Mouse (Mus musculus): Measurements from ENCODE around the gene Nectin1. TPM values are rescaled to one million over a fixed set of nuclear protein-coding genes. Genes with fewer than 3 reads are reported as not detected.

Gene Nectin1
- total and polyA plus RNA-seq, 3 experiments = 0.26 to 1.9 (median 1.8) TPM

- Histone ChIP-seq H3K27me3 (replicated peaks) (no peaks in the 10 kb centered on the region), H3K4me1 (ENCODE audit: control insufficient read depth in 1 of 2, insufficient read depth in 2 of 2) (peaks cover 7 to 11% of the 10 kb centered on the region in 2 experiments), H3K9me3 (replicated peaks; ENCODE audit: low read length) (peaks cover 6% of the 10 kb centered on the region), H3K36me3 (replicated peaks in 1 of 2; ENCODE audit: control insufficient read depth in 1 of 2, insufficient read depth in 1 of 2, low read length in 1 of 2) (peaks cover 6 to 26% of the 10 kb centered on the region in 2 experiments), H3K79me2 (replicated peaks; ENCODE audit: control insufficient read depth, extremely low read depth, insufficient read depth, poor library complexity, severe bottlenecking) (no peaks in the 10 kb centered on the region), H3K27ac (ENCODE audit: insufficient read depth, low read depth) (no peak overlapping the region), H3K9ac (ENCODE audit: insufficient read depth, low read depth) (no peak overlapping the region), H3K4me3 (replicated peaks in 1 of 3; ENCODE audit: low read depth in 2 of 3, low read length in 2 of 3, poor library complexity in 1 of 3) (no peak overlapping the region), H3K4me2 (ENCODE audit: insufficient read depth, low read depth, poor library complexity, severe bottlenecking) (no peak overlapping the region)
- DNase-seq (ENCODE audit: extremely low read depth) = no peak
- in situ Hi-C loops (cut with MboI; ENCODE audit: low pct_ligation_motif_present, low pct_unique_long_range_greater_than_20kb, low sequenced_read_pairs) (loop anchor here (5.0 kb wide), 1 partner anchor 55 kb away; the partner anchor contains the start of gene Nectin1), dilution Hi-C loops (cut with MboI; ENCODE audit: extremely low pct_ligation_motif_present, extremely low pct_unique_long_range_greater_than_20kb, low sequenced_read_pairs) (no loop called here)
- no peak for TF ChIP-seq ETS1 (conservative IDR thresholded peaks at IDR 0.05; ENCODE audit: low read depth, low read length)
- no peak for TF ChIP-seq EP300 (IDR thresholded peaks at IDR 0.05; ENCODE audit: low read length)
- TF ChIP-seq POLR2AphosphoS2 (IDR thresholded peaks at IDR 0.05; ENCODE audit: low read depth, low read length) = no peak
These were observed 54.0 kb downstream of the Nectin1 start for GRCm38 (mm10) chr9:43797746-43798145.

DNA sequence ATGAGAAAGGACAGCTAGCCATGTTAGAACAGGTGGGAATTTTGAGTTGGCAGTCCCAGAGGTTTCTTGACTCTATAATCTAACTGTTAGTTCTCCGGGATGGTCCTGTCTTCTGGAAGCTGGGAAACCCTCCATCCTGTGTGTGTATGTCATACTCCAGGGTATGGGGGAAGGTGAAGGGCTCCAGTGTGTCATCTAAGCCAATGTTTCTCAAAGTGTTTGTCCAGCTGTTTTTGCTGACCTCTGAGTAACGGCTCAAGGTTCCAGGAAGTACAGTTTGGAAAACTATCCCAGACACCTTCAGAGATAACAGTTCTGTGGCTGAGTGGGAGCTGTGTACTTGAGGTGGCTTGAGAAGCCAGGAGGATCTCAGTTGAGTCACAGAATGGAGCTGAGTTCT is 56.7 kb downstream of the Nectin1 start:
- DNase-seq (ENCODE audit: extremely low read depth) = no peak
- Histone ChIP-seq H3K9me3 (replicated peaks; ENCODE audit: low read length) (no peaks in the 10 kb centered on the region), H3K36me3 (replicated peaks in 1 of 2; ENCODE audit: control insufficient read depth in 1 of 2, insufficient read depth in 1 of 2, low read length in 1 of 2) (peaks cover 0 to 12% of the 10 kb centered on the region in 2 experiments), H3K4me1 (ENCODE audit: control insufficient read depth in 1 of 2, insufficient read depth in 2 of 2) (peaks cover 7 to 11% of the 10 kb centered on the region in 2 experiments), H3K27me3 (replicated peaks) (no peaks in the 10 kb centered on the region), H3K4me3 (replicated peaks in 1 of 3; ENCODE audit: low read depth in 2 of 3, low read length in 2 of 3, poor library complexity in 1 of 3) (no peak overlapping the region), H3K79me2 (replicated peaks; ENCODE audit: control insufficient read depth, extremely low read depth, insufficient read depth, poor library complexity, severe bottlenecking) (no peaks in the 10 kb centered on the region), H3K9ac (ENCODE audit: insufficient read depth, low read depth) (no peak overlapping the region), H3K4me2 (ENCODE audit: insufficient read depth, low read depth, poor library complexity, severe bottlenecking) (no peak overlapping the region), H3K27ac (ENCODE audit: insufficient read depth, low read depth) (no peak overlapping the region)
- dilution Hi-C loops (cut with MboI; ENCODE audit: extremely low pct_ligation_motif_present, extremely low pct_unique_long_range_greater_than_20kb, low sequenced_read_pairs) (no loop called here), in situ Hi-C loops (cut with MboI; ENCODE audit: low pct_ligation_motif_present, low pct_unique_long_range_greater_than_20kb, low sequenced_read_pairs) (no loop called here)
- TF ChIP-seq E2F4 (IDR thresholded peaks at IDR 0.05; ENCODE audit: insufficient replicate concordance, low read depth, low read length) = no peak
- no peak for TF ChIP-seq MAFK (IDR thresholded peaks at IDR 0.05; ENCODE audit: insufficient replicate concordance, low read length)
- no peak for TF ChIP-seq SIN3A (IDR thresholded peaks at IDR 0.05; ENCODE audit: low read length)
- TF ChIP-seq HCFC1 (IDR thresholded peaks at IDR 0.05; ENCODE audit: low read depth, low read length) = no peak
- no peak for TF ChIP-seq ZC3H11A (IDR thresholded peaks at IDR 0.05; ENCODE audit: low read depth, low read length)

DNA sequence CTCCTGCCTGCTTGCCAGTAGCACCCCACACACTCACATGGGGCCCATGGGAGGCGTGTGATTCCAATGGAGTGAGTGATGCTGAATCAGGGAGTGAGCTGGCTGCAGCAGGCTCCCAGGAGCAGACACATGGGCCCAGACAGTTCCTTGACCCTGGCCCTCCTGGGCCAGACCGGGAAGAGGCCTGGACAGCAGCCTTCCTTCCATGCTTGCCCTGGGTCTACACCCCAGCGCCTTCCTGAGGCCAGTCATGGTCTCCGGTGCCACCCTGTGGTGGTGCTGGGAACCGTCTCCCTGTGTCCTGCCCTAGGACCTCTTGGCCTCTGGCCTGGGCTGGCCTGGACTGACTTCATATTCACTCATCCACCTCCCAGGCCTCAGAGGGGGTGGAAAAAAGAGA is 58.1 kb downstream of the Nectin1 start:
- H3K4me3 ChIP-seq (replicated peaks in 1 of 3; ENCODE audit: low read depth in 2 of 3, low read length in 2 of 3, poor library complexity in 1 of 3) = no peak overlapping the region
- DNase-seq (ENCODE audit: extremely low read depth) = peak; percentile 47
- H3K79me2 ChIP-seq (replicated peaks; ENCODE audit: control insufficient read depth, extremely low read depth, insufficient read depth, poor library complexity, severe bottlenecking) = no peaks in the 10 kb centered on the region
- H3K9ac ChIP-seq (ENCODE audit: insufficient read depth, low read depth) = no peak overlapping the region
- H3K9me3 ChIP-seq (replicated peaks; ENCODE audit: low read length) = no peaks in the 10 kb centered on the region
- no peak overlapping the region for H3K4me2 ChIP-seq (ENCODE audit: insufficient read depth, low read depth, poor library complexity, severe bottlenecking)
- H3K4me1 ChIP-seq (ENCODE audit: control insufficient read depth in 1 of 2, insufficient read depth in 2 of 2) = peaks cover 3 to 6% of the 10 kb centered on the region in 2 experiments; a peak in 3 of 4 replicates
- H3K36me3 ChIP-seq (replicated peaks in 1 of 2; ENCODE audit: control insufficient read depth in 1 of 2, insufficient read depth in 1 of 2, low read length in 1 of 2) = peaks cover 0 to 17% of the 10 kb centered on the region in 2 experiments
- H3K27ac ChIP-seq (ENCODE audit: insufficient read depth, low read depth) = no peak overlapping the region
- no peak for TF ChIP-seq USF1 (IDR thresholded peaks at IDR 0.05; ENCODE audit: low read depth, low read length)
- no peak for TF ChIP-seq RCOR1 (conservative IDR thresholded peaks at IDR 0.05; ENCODE audit: low read depth, low read length)
- peak; percentile 23; the same call in 1 of the 2 replicates for TF ChIP-seq NELFE (IDR thresholded peaks at IDR 0.05; ENCODE audit: low read depth, low read length)
- peak; percentile 97 for TF ChIP-seq SMC3 (IDR thresholded peaks at IDR 0.05; ENCODE audit: low read depth, low read length)
- TF ChIP-seq E2F4 (IDR thresholded peaks at IDR 0.05; ENCODE audit: insufficient replicate concordance, low read depth, low read length) = no peak
- peak; percentile 83 for TF ChIP-seq ZC3H11A (IDR thresholded peaks at IDR 0.05; ENCODE audit: low read depth, low read length)
- TF ChIP-seq CHD1 (IDR thresholded peaks at IDR 0.05; ENCODE audit: low read depth, low read length) = no peak
- peak; percentile 10; the same call in 1 of the 2 replicates for TF ChIP-seq IRF4 (IDR thresholded peaks at IDR 0.05; ENCODE audit: low read depth, low read length)
- TF ChIP-seq CTCF (conservative IDR thresholded peaks at IDR 0.05 in 1 of 2, IDR thresholded peaks at IDR 0.05 in 1 of 2; ENCODE audit: low read depth in 2 of 2, low read length in 2 of 2) = peak; percentile 55 to 92
- peak; percentile 97 for TF ChIP-seq RAD21 (IDR thresholded peaks at IDR 0.05; ENCODE audit: low read depth, low read length)
- no peak for TF ChIP-seq EP300 (IDR thresholded peaks at IDR 0.05; ENCODE audit: low read length)
- TF ChIP-seq JUND (conservative IDR thresholded peaks at IDR 0.05; ENCODE audit: low read depth, low read length) = no peak
- TF ChIP-seq NRF1 (IDR thresholded peaks at IDR 0.05; ENCODE audit: low read depth, low read length) = 0 out of 2 replicates have a peak, but pooled peaks have one; percentile 6
- in situ Hi-C loops (cut with MboI; ENCODE audit: low pct_ligation_motif_present, low pct_unique_long_range_greater_than_20kb, low sequenced_read_pairs) (no loop called here), dilution Hi-C loops (cut with MboI; ENCODE audit: extremely low pct_ligation_motif_present, extremely low pct_unique_long_range_greater_than_20kb, low sequenced_read_pairs) (no loop called here)
- no peaks in the 10 kb centered on the region for H3K27me3 ChIP-seq (replicated peaks)
